Mouse (Mus musculus) embryonic fibroblast, embryonic 13.5 days (primary cell): Measurements from ENCODE around the gene Atp13a4. TPM values are rescaled to one million over a fixed set of nuclear protein-coding genes. Genes with fewer than 3 reads are reported as not detected.

Experiments
- H3K27ac ChIP-seq: 2 replicates; pipeline ENCODE4 v1.5.1; 2012; ENCODE audit warnings: low read length, control low read depth, inconsistent platforms; ENCODE audit not compliant: insufficient read depth
- H3K4me1 ChIP-seq: 2 replicates; pipeline ENCODE4 v1.6.1; 2011; ENCODE audit warnings: low read length; ENCODE audit not compliant: control insufficient read depth, insufficient read depth
- H3K4me3 ChIP-seq: 2 replicates; pipeline ENCODE4 v1.5.1; 2011; ENCODE audit warnings: mild to moderate bottlenecking, control low read depth, low read length; ENCODE audit not compliant: insufficient read depth
- CTCF ChIP-seq: IDR thresholded peaks from 2 replicates; pipeline ENCODE4 v1.5.1; 2011; ENCODE audit warnings: mild to moderate bottlenecking, control low read depth, low read length, moderate library complexity, borderline replicate concordance; ENCODE audit not compliant: insufficient read depth
- POLR2A ChIP-seq: IDR thresholded peaks from 2 replicates; pipeline ENCODE4 v1.6.1; 2011; ENCODE audit warnings: low read depth, mild to moderate bottlenecking, control low read depth, low read length, moderate library complexity
- polyA plus RNA-seq: library from polyadenylated mRNA; stranded (reverse); fragments of >200 nt; gene quantifications from 2 replicates; pipeline ENCODE4 v1.2.4, GENCODE M21; 2011; ENCODE audit warnings: low read depth; ENCODE audit not compliant: missing spikeins, insufficient read length

The Atp13a4 gene
- polyA plus RNA-seq = not detected in 2 replicates

- Histone ChIP-seq H3K4me3 (no peak within 1 kb of the TSS), H3K27ac (no peak within 1 kb of the TSS), H3K4me1 (no peaks in the 10 kb centered on the region)
- no peak for TF ChIP-seq POLR2A
- no peak for TF ChIP-seq CTCF
Observed at GRCm38 (mm10) chr16:29544829-29545228, at the start of gene Atp13a4. Atp13a4 (minus strand) TSS chr16:29544864.

GRCm38 (mm10) chr16:29592171-29592570 lies 47.5 kb upstream of the Atp13a4 start:
- no peaks in the 10 kb centered on the region for H3K4me1 ChIP-seq
- no peak overlapping the region for H3K27ac ChIP-seq
- TF ChIP-seq CTCF (no peak), POLR2A (no peak)
- H3K4me3 ChIP-seq = no peak overlapping the region

- Histone ChIP-seq H3K4me3 (peak overlapping the region; percentile 90), H3K4me1 (no peaks in the 10 kb centered on the region), H3K27ac (no peak overlapping the region)
- no peak for TF ChIP-seq CTCF
- TF ChIP-seq POLR2A = no peak
Observed at GRCm38 (mm10) chr16:29579787-29580176, 35.1 kb upstream of the Atp13a4 start.

DNA sequence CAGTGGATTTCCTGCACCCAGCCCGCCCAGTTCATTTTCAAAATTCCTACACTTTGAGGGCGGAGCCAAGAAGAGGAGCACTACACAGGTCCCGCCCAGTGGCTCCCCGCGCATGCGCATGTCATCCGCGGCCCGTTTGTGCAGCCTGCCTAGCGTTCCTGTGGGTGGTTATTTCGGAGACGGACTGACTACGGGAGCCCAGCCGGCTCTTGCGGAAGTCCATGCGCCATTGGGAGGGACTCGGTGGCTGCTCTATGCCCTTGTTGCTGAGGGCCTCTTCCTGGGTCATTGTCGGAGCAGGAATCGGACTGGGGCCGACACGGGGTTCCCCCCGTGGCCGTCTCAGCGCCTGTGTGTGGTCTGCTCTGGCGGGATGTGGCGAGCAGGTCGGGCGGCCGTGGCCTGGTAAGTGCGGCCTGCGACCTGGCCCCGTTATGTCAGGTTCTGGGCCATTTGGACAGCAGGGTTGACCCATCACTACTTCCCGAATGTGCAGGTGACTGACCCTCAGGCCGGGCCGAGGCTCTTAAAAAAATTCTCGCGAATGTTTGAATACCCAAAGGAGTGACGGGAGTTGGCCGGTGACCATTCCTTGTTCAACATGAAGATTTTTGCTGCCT lies 34.6 kb upstream of the Atp13a4 start, which contains the start of gene Opa1:
TSS of gene Opa1 (plus strand) at position 168 of the 620 bp plus-strand sequence.
- no peak within 1 kb of the TSS for H3K27ac ChIP-seq
- TF ChIP-seq POLR2A = peak; percentile 61; the same call in 1 of the 2 replicates
- no peak for TF ChIP-seq CTCF
- H3K4me1 ChIP-seq = no peaks in the 10 kb centered on the region
- peak within 1 kb of the TSS; percentile 90 for H3K4me3 ChIP-seq

DNA sequence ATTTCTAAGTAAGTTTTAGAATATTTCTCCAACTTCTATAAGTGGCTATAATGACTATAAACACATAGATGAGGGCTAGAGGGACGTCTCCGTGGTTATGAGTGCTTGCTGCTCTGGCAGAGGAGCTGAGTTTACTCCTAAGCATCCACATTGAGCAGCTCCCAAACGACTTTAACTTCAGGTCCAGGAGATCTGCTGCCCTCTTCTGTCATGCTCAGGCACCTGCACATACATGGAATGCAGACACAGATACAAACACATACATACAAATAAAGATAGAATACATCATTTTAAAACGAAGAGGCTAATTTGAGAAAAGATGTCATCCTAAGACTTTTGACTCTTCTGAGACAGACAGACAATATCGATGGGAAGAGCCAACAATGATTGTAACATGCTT lies 31.0 kb upstream of the Atp13a4 start:
- no peak overlapping the region for H3K4me3 ChIP-seq
- no peaks in the 10 kb centered on the region for H3K4me1 ChIP-seq

GRCm38 (mm10) chr16:29574013-29574412 lies 29.3 kb upstream of the Atp13a4 start:
- Histone ChIP-seq H3K4me1 (no peaks in the 10 kb centered on the region), H3K4me3 (no peak overlapping the region)
- TF ChIP-seq POLR2A = no peak
- TF ChIP-seq CTCF = no peak

More for the DNA sequence above, 31.0 kb upstream of the Atp13a4 start:
- no peak overlapping the region for H3K27ac ChIP-seq
- no peak for TF ChIP-seq POLR2A
- TF ChIP-seq CTCF = peak; percentile 68; the same call in 1 of the 2 replicates

GRCm38 (mm10) chr16:29560869-29561268 lies 16.2 kb upstream of the Atp13a4 start:
- Histone ChIP-seq H3K27ac (no peak overlapping the region), H3K4me1 (no peaks in the 10 kb centered on the region), H3K4me3 (no peak overlapping the region)
- no peak for TF ChIP-seq POLR2A
- no peak for TF ChIP-seq CTCF

More at GRCm38 (mm10) chr16:29574013-29574412, 29.3 kb upstream of the Atp13a4 start:
- H3K27ac ChIP-seq = no peak overlapping the region

DNA sequence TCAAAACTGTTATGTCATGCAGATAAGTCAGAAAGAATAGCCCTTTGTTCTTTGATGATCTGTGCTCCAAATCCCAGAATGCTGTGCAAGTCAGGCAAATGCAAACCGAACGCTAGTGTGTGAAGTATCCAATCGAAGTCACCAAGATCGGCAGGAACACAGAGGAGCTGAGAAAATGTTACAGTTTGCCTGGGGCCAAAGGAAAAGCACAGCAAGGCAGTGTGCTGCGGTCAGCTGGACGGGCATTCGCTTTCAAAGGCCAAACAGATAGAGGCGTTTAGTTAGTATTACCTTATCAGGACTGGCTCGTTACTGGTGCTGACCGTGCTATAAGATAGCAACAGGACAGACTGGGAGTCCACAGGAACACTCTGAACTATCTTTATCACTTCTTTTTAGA lies 15.8 kb upstream of the Atp13a4 start:
- Histone ChIP-seq H3K27ac (no peak overlapping the region), H3K4me1 (no peaks in the 10 kb centered on the region), H3K4me3 (no peak overlapping the region)
- no peak for TF ChIP-seq POLR2A
- no peak for TF ChIP-seq CTCF

- Histone ChIP-seq H3K27ac (no peak overlapping the region), H3K4me3 (no peak overlapping the region), H3K4me1 (no peaks in the 10 kb centered on the region)
- TF ChIP-seq CTCF (no peak), POLR2A (no peak)
Observed at GRCm38 (mm10) chr16:29559667-29560066, 15.0 kb upstream of the Atp13a4 start.

DNA sequence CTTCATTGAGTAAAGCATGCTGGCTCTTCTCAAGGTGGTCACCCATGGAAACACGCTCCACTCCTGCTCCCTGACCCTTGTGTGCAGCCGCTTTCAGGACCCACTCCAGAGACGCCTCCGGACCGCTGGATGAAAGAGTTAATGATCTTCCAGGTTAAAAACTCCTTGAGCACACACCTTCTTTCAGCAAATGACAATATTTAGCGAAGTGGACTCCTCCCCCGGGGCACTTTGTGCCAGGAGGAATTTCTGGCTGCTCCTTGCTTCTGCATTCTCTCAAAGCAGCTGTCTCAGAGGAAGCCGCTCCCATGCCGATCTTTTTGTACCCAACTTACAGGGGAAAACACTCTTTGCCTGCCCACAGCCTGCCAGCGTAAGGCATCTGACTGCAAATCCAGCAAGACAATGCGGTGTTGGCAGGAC lies 3.4 kb downstream of the Atp13a4 start:
- Histone ChIP-seq H3K4me1 (no peaks in the 10 kb centered on the region), H3K4me3 (no peak overlapping the region)
- TF ChIP-seq CTCF (no peak), POLR2A (no peak)

More for the DNA sequence above, 3.4 kb downstream of the Atp13a4 start:
- no peak overlapping the region for H3K27ac ChIP-seq
